11 mouse cellular contexts compared by ENCODE assay signal in genomic region chr8:111801456-111801855, GRCm38 (mm10). TPM values are rescaled to one million over a fixed set of nuclear protein-coding genes. Genes with fewer than 3 reads are reported as not detected.
DNase-seq lines count a peak whose midpoint lies in the region; ATAC-seq and TF ChIP-seq lines count a peak whose summit lies in the region.
"Had no signal": no experiment of that assay in that cellular context is flagged by ENCODE, and none has a peak within 500 bp of the region (broad histone marks: within the 10 kb centered on the region; RNA-seq: fewer than 3 reads in every experiment).

No protein-coding gene starts in this region.

- peaks cover 7% of the 10 kb centered on the region for H3K36me3 ChIP-seq in heart, adult 2 months (ENCODE audit: control insufficient read depth, insufficient read depth, low read length)
- no peaks in the 10 kb centered on the region for H3K36me3 ChIP-seq in lung, postnatal 0 days (ENCODE audit: insufficient read depth, low read length)
- peaks cover 5% of the 10 kb centered on the region; the same call in 1 of the 2 replicates for H3K36me3 ChIP-seq in heart, embryonic 12.5 days
- H3K36me3 ChIP-seq in neural tube, embryonic 15.5 days: no peaks in the 10 kb centered on the region

- no peak for TF ChIP-seq CTCF in heart, adult 2 months (IDR thresholded peaks at IDR 0.05)
- no peak for TF ChIP-seq CTCF in lung, postnatal 0 days (IDR thresholded peaks at IDR 0.05)

- WGBS in heart, adult 2 months: 47% methylated on average over 6 of the region's 6 CpGs
- 44% methylated on average over 6 of the region's 6 CpGs for WGBS in lung, postnatal 0 days
- WGBS in heart, embryonic 12.5 days: 52% methylated on average over 6 of the region's 6 CpGs
- 67% methylated on average over 6 of the region's 6 CpGs for WGBS in neural tube, embryonic 15.5 days

- H3K4me1 ChIP-seq in heart, adult 2 months (ENCODE audit: control insufficient read depth, insufficient read depth, low read length): peaks cover 16% of the 10 kb centered on the region
- peaks cover 10% of the 10 kb centered on the region; the same call in 1 of the 2 replicates for H3K4me1 ChIP-seq in lung, postnatal 0 days (ENCODE audit: insufficient read depth, low read depth, low read length)
- peaks cover 35% of the 10 kb centered on the region for H3K4me1 ChIP-seq in heart, embryonic 12.5 days (replicated peaks)
- H3K4me1 ChIP-seq in neural tube, embryonic 15.5 days: no peaks in the 10 kb centered on the region

- no peak overlapping the region for H3K4me2 ChIP-seq in lung, postnatal 0 days (replicated peaks; ENCODE audit: low read depth, low read length)
- H3K4me2 ChIP-seq in heart, embryonic 12.5 days: no peak overlapping the region
- H3K4me2 ChIP-seq in neural tube, embryonic 15.5 days: no peak overlapping the region

- 0 out of 2 replicates have a peak, but pooled peaks have one; percentile 55 for TF ChIP-seq EP300 in heart, adult 2 months (IDR thresholded peaks at IDR 0.05; ENCODE audit: insufficient read depth, low read depth, low read length)
- no peak; the same call in 1 of the 2 replicates for TF ChIP-seq EP300 in lung, postnatal 0 days (IDR thresholded peaks at IDR 0.05)

- H3K27me3 ChIP-seq in heart, adult 2 months (ENCODE audit: control insufficient read depth, insufficient read depth, low read length): no peaks in the 10 kb centered on the region
- H3K27me3 ChIP-seq in lung, postnatal 0 days (replicated peaks; ENCODE audit: insufficient read depth, low read length): no peaks in the 10 kb centered on the region
- H3K27me3 ChIP-seq in heart, embryonic 12.5 days (replicated peaks): no peaks in the 10 kb centered on the region
- no peaks in the 10 kb centered on the region for H3K27me3 ChIP-seq in neural tube, embryonic 15.5 days (replicated peaks)

- intact Hi-C loops in heart, adult 2 months (cut with DNase I): no loop called here
- intact Hi-C loops in heart, postnatal 14 days (cut with DNase I): no loop called here

- peak overlapping the region; percentile 59 for H3K27ac ChIP-seq in heart, adult 2 months
- 0 out of 2 replicates have a peak overlapping the region, but pooled peaks have one; percentile 62 for H3K27ac ChIP-seq in lung, postnatal 0 days (ENCODE audit: low read length)
- H3K27ac ChIP-seq in heart, embryonic 12.5 days (ENCODE audit: poor library complexity, severe bottlenecking): peak overlapping the region; percentile 50
- H3K27ac ChIP-seq in neural tube, embryonic 15.5 days (replicated peaks): 0 out of 2 replicates have a peak overlapping the region, but pooled peaks have one; percentile 33

- H3K9ac ChIP-seq in heart, adult 2 months (ENCODE audit: low read depth, low read length): no peak overlapping the region
- no peak overlapping the region for H3K9ac ChIP-seq in lung, postnatal 0 days (replicated peaks; ENCODE audit: low read depth)
- H3K9ac ChIP-seq in heart, embryonic 12.5 days: no peak overlapping the region
- H3K9ac ChIP-seq in neural tube, embryonic 15.5 days (replicated peaks): no peak overlapping the region

- H3K79me2 ChIP-seq in heart, adult 2 months (replicated peaks; ENCODE audit: control insufficient read depth, insufficient read depth, low read length): no peaks in the 10 kb centered on the region

- peak; percentile 52 for ATAC-seq in lung, postnatal 0 days
- no peak; the same call in 1 of the 2 replicates for ATAC-seq in heart, embryonic 12.5 days (ENCODE audit: insufficient number of reproducible peaks, low FRiP score)
- no peak for ATAC-seq in neural tube, embryonic 15.5 days (ENCODE audit: low FRiP score)
- ATAC-seq: activated CD4-positive, CD25-positive, alpha-beta regulatory T cell, adult 4 months; CD4-positive, CD25-positive, alpha-beta regulatory T cell, adult 4 months had no signal

- no peak overlapping the region for H3K4me3 ChIP-seq in heart, adult 2 months
- H3K4me3 ChIP-seq in lung, postnatal 0 days (ENCODE audit: low read depth, low read length): no peak overlapping the region
- H3K4me3 ChIP-seq in heart, embryonic 12.5 days: no peak overlapping the region
- no peak overlapping the region for H3K4me3 ChIP-seq in neural tube, embryonic 15.5 days (replicated peaks)

- H3K9me3 ChIP-seq in lung, postnatal 0 days (ENCODE audit: low read length): no peaks in the 10 kb centered on the region
- no peaks in the 10 kb centered on the region for H3K9me3 ChIP-seq in heart, embryonic 12.5 days (replicated peaks)
- no peaks in the 10 kb centered on the region for H3K9me3 ChIP-seq in neural tube, embryonic 15.5 days (replicated peaks)

- DNase-seq in heart, adult 2 months: peak in 1 of 2 experiments; percentile 15
- DNase-seq in heart, postnatal 14 days: no peak
- DNase-seq in lung, postnatal 0 days (ENCODE audit: low spot score): peak; percentile 58
- no peak for DNase-seq in lung, postnatal 36 days
- no peak for DNase-seq in adrenal gland, adult 2 months
- DNase-seq in layer of hippocampus, postnatal 10 days (ENCODE audit: low spot score in 2 of 2): no peak
- DNase-seq: cerebellum, adult 9-10 months had no signal

- no peak for TF ChIP-seq POLR2A in heart, adult 2 months (IDR thresholded peaks at IDR 0.05; ENCODE audit: insufficient read depth, low read depth, low read length)

RNA-seq across cellular contexts. Expression of gene Cfdp1, which starts 52.6 kb away (rescaled TPM):
- 10 to 100 TPM; 32.7 to 34.4 TPM for total RNA-seq in heart, adult 2 months (2021)
- 5.6 and 11.6 TPM in 2 replicates for polyA plus RNA-seq in heart, adult 2 months (2012; rRNA removed)
- total RNA-seq in heart, postnatal 14 days (2021): 10 to 100 TPM; 32.1 to 36.4 TPM
- polyA plus RNA-seq in lung, postnatal 0 days (2015; fragmentation: Nextera tagmentation; extraction: Ambion mirVana): 93.9 and 102 TPM in 2 replicates
- polyA plus RNA-seq in heart, embryonic 12.5 days (2016; fragmentation: Nextera tagmentation; extraction: Ambion mirVana): 144 and 149 TPM in 2 replicates
- 194 and 201 TPM in 2 replicates for polyA plus RNA-seq in neural tube, embryonic 15.5 days (2015; fragmentation: Nextera tagmentation; extraction: Ambion mirVana)
- total RNA-seq in adrenal gland, adult 2 months (2021): 10 to 100 TPM; 71.7 to 78.9 TPM
- polyA plus RNA-seq in adrenal gland, adult 2 months (2012; rRNA removed): 0.90 and 0.94 TPM in 2 replicates
- total RNA-seq in layer of hippocampus, postnatal 10 days (2021): 100 to 1,000 TPM; 100 to 101 TPM

RNA-seq across cellular contexts. Expression of gene Bcar1, which starts 57.8 kb away (rescaled TPM):
- total RNA-seq in heart, adult 2 months (2021): 10 to 100 TPM; 19.1 to 21.1 TPM
- 31.3 TPM in 2 replicates for polyA plus RNA-seq in heart, adult 2 months (2012; rRNA removed)
- 10 to 100 TPM; 27.1 to 35.7 TPM for total RNA-seq in heart, postnatal 14 days (2021)
- 29.3 and 34.2 TPM in 2 replicates for polyA plus RNA-seq in lung, postnatal 0 days (2015; fragmentation: Nextera tagmentation; extraction: Ambion mirVana)
- polyA plus RNA-seq in heart, embryonic 12.5 days (2016; fragmentation: Nextera tagmentation; extraction: Ambion mirVana): 46.4 and 47.2 TPM in 2 replicates
- polyA plus RNA-seq in neural tube, embryonic 15.5 days (2015; fragmentation: Nextera tagmentation; extraction: Ambion mirVana): 41.5 and 42.8 TPM in 2 replicates
- 10 to 100 TPM; 76.9 to 91.2 TPM for total RNA-seq in adrenal gland, adult 2 months (2021)
- 204 and 210 TPM in 2 replicates for polyA plus RNA-seq in adrenal gland, adult 2 months (2012; rRNA removed)
- 10 to 100 TPM; 60.1 to 62.6 TPM for total RNA-seq in layer of hippocampus, postnatal 10 days (2021)
